30 mouse cellular contexts compared by ENCODE assay signal in the genomic region with DNA sequence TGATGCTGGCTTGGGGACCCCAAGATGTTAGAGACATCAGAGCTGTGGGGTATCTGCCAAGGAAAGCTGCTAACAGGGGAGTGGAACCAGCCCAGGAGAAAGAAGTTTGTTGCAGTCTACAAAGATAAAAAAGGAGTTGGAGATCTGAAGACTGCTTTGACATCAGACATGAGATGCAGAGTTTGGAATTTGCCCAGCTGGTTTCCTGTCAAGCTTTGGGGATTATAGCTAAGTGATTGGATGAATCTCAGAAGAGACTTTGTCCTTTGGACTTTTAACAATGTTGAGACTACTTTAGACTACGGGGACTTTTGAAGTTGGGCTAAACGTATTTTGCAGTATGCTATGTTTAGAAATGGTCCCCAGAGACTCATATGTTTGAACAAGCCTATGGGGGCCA. TPM values are rescaled to one million over a fixed set of nuclear protein-coding genes. Genes with fewer than 3 reads are reported as not detected.
DNase-seq lines count a peak whose midpoint lies in the region; ATAC-seq and TF ChIP-seq lines count a peak whose summit lies in the region.
"Had no signal": no experiment of that assay in that cellular context is flagged by ENCODE, and none has a peak within 500 bp of the region (broad histone marks: within the 10 kb centered on the region; RNA-seq: fewer than 3 reads in every experiment).

No protein-coding gene starts in this region.

- WGBS in liver, adult 2 months: 24% methylated on average over 2 of the region's 2 CpGs
- 58% methylated on average over 2 of the region's 2 CpGs for WGBS in liver, embryonic 11.5 days

- intact Hi-C loops in gastrocnemius, adult 2 months (cut with DNase I): loop anchor here (5.0 kb wide), 1 partner anchor 74 kb away; a partner anchor contains a TSS

- ATAC-seq in liver, embryonic 11.5 days (replicated peaks; ENCODE audit: low FRiP score): no peak
- ATAC-seq: CD4-positive, CD25-positive, alpha-beta regulatory T cell, adult 4 months; forebrain, embryonic 14.5 days; forebrain, embryonic 16.5 days had no signal

- no peak for TF ChIP-seq CTCF in gastrocnemius, adult 2 months (IDR thresholded peaks at IDR 0.05)
- no peak for TF ChIP-seq CTCF in liver, adult 2 months (IDR thresholded peaks at IDR 0.05; ENCODE audit: low read depth, low read length)

- no peaks in the 10 kb centered on the region for H3K36me3 ChIP-seq in liver, adult 2 months (ENCODE audit: control insufficient read depth, insufficient read depth, low read length)
- no peaks in the 10 kb centered on the region for H3K36me3 ChIP-seq in liver, embryonic 11.5 days (ENCODE audit: control insufficient read depth, insufficient read depth, low read length)
- H3K36me3 ChIP-seq: embryonic facial prominence, embryonic 13.5 days; embryonic facial prominence, embryonic 15.5 days; forebrain, embryonic 10.5 days; forebrain, embryonic 12.5 days had no signal

- H3K4me2 ChIP-seq in liver, embryonic 11.5 days: no peak overlapping the region
- H3K4me2 ChIP-seq: embryonic facial prominence, embryonic 13.5 days; embryonic facial prominence, embryonic 15.5 days; forebrain, embryonic 12.5 days had no signal

- peaks cover 5% of the 10 kb centered on the region; the same call in 1 of the 2 replicates for H3K4me1 ChIP-seq in liver, adult 2 months (ENCODE audit: control insufficient read depth, insufficient read depth, low read length)
- peaks cover 5% of the 10 kb centered on the region for H3K4me1 ChIP-seq in liver, embryonic 11.5 days (replicated peaks; ENCODE audit: control insufficient read depth, insufficient read depth, low read length)
- H3K4me1 ChIP-seq: embryonic facial prominence, embryonic 13.5 days; embryonic facial prominence, embryonic 15.5 days had no signal

- H3K9ac ChIP-seq in liver, adult 2 months (ENCODE audit: low read depth, low read length): no peak overlapping the region
- no peak overlapping the region for H3K9ac ChIP-seq in liver, embryonic 11.5 days (ENCODE audit: low read depth, low read length)
- H3K9ac ChIP-seq: embryonic facial prominence, embryonic 13.5 days; embryonic facial prominence, embryonic 15.5 days; forebrain, embryonic 12.5 days had no signal

- H3K79me2 ChIP-seq in liver, adult 2 months (ENCODE audit: control insufficient read depth, insufficient read depth, low read length): no peaks in the 10 kb centered on the region

- no peaks in the 10 kb centered on the region for H3K27me3 ChIP-seq in liver, adult 2 months (ENCODE audit: control insufficient read depth, insufficient read depth, low read length)
- H3K27me3 ChIP-seq in liver, embryonic 11.5 days (replicated peaks; ENCODE audit: control insufficient read depth, insufficient read depth, low read length): no peaks in the 10 kb centered on the region
- H3K27me3 ChIP-seq: embryonic facial prominence, embryonic 13.5 days; embryonic facial prominence, embryonic 15.5 days; forebrain, embryonic 12.5 days had no signal

- no peak overlapping the region for H3K4me3 ChIP-seq in gastrocnemius, adult 2 months
- H3K4me3 ChIP-seq in liver, adult 2 months (ENCODE audit: insufficient read depth, low read depth, low read length): no peak overlapping the region
- no peak overlapping the region for H3K4me3 ChIP-seq in liver, embryonic 11.5 days (ENCODE audit: low read depth, low read length)
- H3K4me3 ChIP-seq: embryonic facial prominence, embryonic 13.5 days; embryonic facial prominence, embryonic 15.5 days; erythroblast, embryonic 14.5 days; forebrain, embryonic 10.5 days; forebrain, embryonic 12.5 days had no signal

- no peak for TF ChIP-seq POLR2A in liver, adult 2 months (IDR thresholded peaks at IDR 0.05; ENCODE audit: extremely low read depth, insufficient read depth, low read length)

- DNase-seq in gastrocnemius, adult 2 months: no peak
- DNase-seq in gastrocnemius, adult 18-20 months (ENCODE audit: low spot score): no peak
- peak; percentile 15 to 35 for DNase-seq in kidney, adult 8-10 months
- DNase-seq in kidney, postnatal 14 days: no peak
- peak; percentile 31 for DNase-seq in liver, adult 2 months (ENCODE audit: extremely low read depth, low read depth, low spot score)
- no peak for DNase-seq in liver, embryonic 11.5 days (ENCODE audit: low spot score)
- DNase-seq: adrenal gland, adult 2 months; adrenal gland, postnatal 10 days; adrenal gland, postnatal 25 days; cerebellum, adult 11 months; cerebellum, adult 18-20 months; cerebellum, adult 8-10 months; cerebellum, adult 9-11 months; cerebellum, postnatal 14 days; cerebellum, postnatal 36 days; embryo, embryonic 11 days had no signal

- H3K27ac ChIP-seq in gastrocnemius, adult 2 months: peak overlapping the region; percentile 57; the same call in 1 of the 2 replicates
- H3K27ac ChIP-seq in liver, adult 2 months (replicated peaks; ENCODE audit: insufficient read depth, low read depth, low read length): no peak overlapping the region
- no peak overlapping the region for H3K27ac ChIP-seq in liver, embryonic 11.5 days (ENCODE audit: low read depth, low read length)
- H3K27ac ChIP-seq: embryonic facial prominence, embryonic 13.5 days; embryonic facial prominence, embryonic 15.5 days; forebrain, embryonic 10.5 days; forebrain, embryonic 12.5 days had no signal

- no peaks in the 10 kb centered on the region for H3K9me3 ChIP-seq in liver, embryonic 11.5 days (ENCODE audit: control insufficient read depth, low read length)
- H3K9me3 ChIP-seq: embryonic facial prominence, embryonic 13.5 days; embryonic facial prominence, embryonic 15.5 days; forebrain, embryonic 10.5 days; forebrain, embryonic 12.5 days had no signal

RNA-seq across cellular contexts. Expression of a gene that starts 21.0 kb away (rescaled TPM):
- not detected for total RNA-seq in gastrocnemius, adult 2 months (2021)
- total RNA-seq in gastrocnemius, adult 18-20 months (2021): not detected
- 0.09 TPM in 1 of 2 replicates, not detected in the other for total RNA-seq in liver, adult 2 months (2014; rRNA removed)
- not detected in 2 replicates for polyA plus RNA-seq in liver, adult 2 months (2012; rRNA removed)
- polyA plus RNA-seq in liver, embryonic 11.5 days (2014; fragmentation: Nextera tagmentation; extraction: Ambion mirVana): not detected in 2 replicates
- total RNA-seq: adrenal gland, adult 2 months; adrenal gland, postnatal 10 days; adrenal gland, postnatal 25 days; adrenal gland, postnatal 4 days; common myeloid progenitor, adult 5-6 weeks; ES-E14; MEL had no signal
- polyA plus RNA-seq: adrenal gland, adult 2 months; brain, embryonic 14.5 days; CD4-positive, CD25-positive, alpha-beta regulatory T cell, adult 4 months; embryonic facial prominence, embryonic 11.5 days; embryonic facial prominence, embryonic 13.5 days; erythroblast, embryonic 14.5 days; forebrain, embryonic 10.5 days; forebrain, embryonic 12.5 days; forebrain, embryonic 14.5 days; forebrain, embryonic 16.5 days had no signal

Comparison
In these comparisons a context has a peak if more than half of its experiments do, and no peak if none do; other contexts are left out.
1. DNase-seq: peak in kidney, adult 8-10 months (2 of 2) and liver, adult 2 months (single experiment); none in gastrocnemius, adult 2 months (single experiment), gastrocnemius, adult 18-20 months (single experiment), kidney, postnatal 14 days (single experiment) and liver, embryonic 11.5 days (single experiment).